In genomic region chr16:74609564-74609963, GRCm38 (mm10) we compare ENCODE assay signal across 29 mouse cellular contexts.
DNase-seq lines count a peak whose midpoint lies in the region; ATAC-seq lines count a peak whose summit lies in the region.
"Had no signal": no experiment of that assay in that cellular context is flagged by ENCODE, and none has a peak within 500 bp of the region (broad histone marks: within the 10 kb centered on the region; RNA-seq: fewer than 3 reads in every experiment).

No protein-coding gene starts in this region.

- H3K9ac ChIP-seq in kidney, embryonic 16.5 days (replicated peaks; ENCODE audit: low read length): no peak overlapping the region
- H3K9ac ChIP-seq in intestine, embryonic 16.5 days (ENCODE audit: low read depth, low read length): no peak overlapping the region
- H3K9ac ChIP-seq in liver, embryonic 12.5 days: no peak overlapping the region
- H3K9ac ChIP-seq: embryonic facial prominence, embryonic 12.5 days; embryonic facial prominence, embryonic 15.5 days; forebrain, postnatal 0 days; heart, embryonic 13.5 days; hindbrain, embryonic 14.5 days had no signal

- peak; percentile 11 for DNase-seq in kidney, adult 9 months
- DNase-seq in kidney, postnatal 36 days: no peak
- DNase-seq in kidney, adult 11 months: no peak
- DNase-seq in gastrocnemius, adult 8-10 months (ENCODE audit: low spot score in 2 of 2): no peak
- DNase-seq: adrenal gland, postnatal 10 days; adrenal gland, postnatal 36 days; B cell, adult 2 months; cerebellum, adult 11 months; cerebellum, adult 2 months; cerebellum, adult 9-11 months; cerebellum, postnatal 25 days; forebrain, postnatal 0 days; gastrocnemius, postnatal 10 days; gastrocnemius, postnatal 36 days; heart, adult 2 months; heart, postnatal 14 days; heart, postnatal 4 days had no signal

- no peaks in the 10 kb centered on the region for H3K9me3 ChIP-seq in kidney, embryonic 16.5 days (ENCODE audit: low read length)
- no peaks in the 10 kb centered on the region for H3K9me3 ChIP-seq in intestine, embryonic 16.5 days (ENCODE audit: control insufficient read depth, low read length)
- H3K9me3 ChIP-seq in liver, embryonic 12.5 days (replicated peaks): no peaks in the 10 kb centered on the region
- H3K9me3 ChIP-seq: embryonic facial prominence, embryonic 12.5 days; embryonic facial prominence, embryonic 15.5 days; heart, embryonic 10.5 days; heart, embryonic 13.5 days had no signal

- H3K27me3 ChIP-seq in kidney, embryonic 16.5 days (ENCODE audit: insufficient read depth, low read length): no peaks in the 10 kb centered on the region
- H3K27me3 ChIP-seq in intestine, embryonic 16.5 days (replicated peaks; ENCODE audit: control insufficient read depth, insufficient read depth, low read length): no peaks in the 10 kb centered on the region
- no peaks in the 10 kb centered on the region for H3K27me3 ChIP-seq in liver, embryonic 12.5 days (replicated peaks)
- H3K27me3 ChIP-seq: CH12.LX; embryonic facial prominence, embryonic 12.5 days; embryonic facial prominence, embryonic 15.5 days; heart, embryonic 13.5 days; Patski had no signal

- H3K36me3 ChIP-seq in kidney, embryonic 16.5 days (ENCODE audit: insufficient read depth, low read length): no peaks in the 10 kb centered on the region
- H3K36me3 ChIP-seq in intestine, embryonic 16.5 days (ENCODE audit: control insufficient read depth, insufficient read depth, low read length): no peaks in the 10 kb centered on the region
- H3K36me3 ChIP-seq in liver, embryonic 12.5 days: no peaks in the 10 kb centered on the region
- H3K36me3 ChIP-seq: embryonic facial prominence, embryonic 12.5 days; embryonic facial prominence, embryonic 15.5 days; G1E; heart, embryonic 10.5 days; heart, embryonic 13.5 days had no signal

- H3K4me2 ChIP-seq in kidney, embryonic 16.5 days (replicated peaks; ENCODE audit: low read depth, low read length): no peak overlapping the region
- H3K4me2 ChIP-seq in intestine, embryonic 16.5 days (ENCODE audit: low read depth, low read length): no peak overlapping the region
- H3K4me2 ChIP-seq in liver, embryonic 12.5 days: no peak overlapping the region
- H3K4me2 ChIP-seq: embryonic facial prominence, embryonic 12.5 days; embryonic facial prominence, embryonic 15.5 days; heart, embryonic 13.5 days; hindbrain, embryonic 14.5 days had no signal

- H3K4me3 ChIP-seq in kidney, embryonic 16.5 days (ENCODE audit: low read length): no peak overlapping the region
- no peak overlapping the region for H3K4me3 ChIP-seq in intestine, embryonic 16.5 days (ENCODE audit: low read length)
- no peak overlapping the region for H3K4me3 ChIP-seq in liver, embryonic 12.5 days
- H3K4me3 ChIP-seq: embryonic facial prominence, embryonic 12.5 days; embryonic facial prominence, embryonic 15.5 days; heart, adult 2 months; heart, embryonic 10.5 days; heart, embryonic 13.5 days had no signal

- no peak overlapping the region for H3K27ac ChIP-seq in kidney, embryonic 16.5 days (ENCODE audit: low read length)
- H3K27ac ChIP-seq in intestine, embryonic 16.5 days (ENCODE audit: low read length): no peak overlapping the region
- H3K27ac ChIP-seq in liver, embryonic 12.5 days: no peak overlapping the region
- H3K27ac ChIP-seq: embryonic facial prominence, embryonic 12.5 days; embryonic facial prominence, embryonic 15.5 days; heart, adult 2 months; heart, embryonic 10.5 days; heart, embryonic 13.5 days; hindbrain, embryonic 14.5 days had no signal

- 59% methylated on average over 4 of the region's 4 CpGs for WGBS in kidney, embryonic 16.5 days
- 55% methylated on average over 4 of the region's 4 CpGs for WGBS in intestine, embryonic 16.5 days
- WGBS in liver, embryonic 12.5 days (ENCODE audit: insufficient replicate concordance): 70% methylated on average over 4 of the region's 4 CpGs

- 0 out of 2 replicates have a peak, but pooled peaks cover 4% of the 10 kb centered on the region for H3K4me1 ChIP-seq in kidney, embryonic 16.5 days (ENCODE audit: insufficient read depth, low read length)
- no peaks in the 10 kb centered on the region for H3K4me1 ChIP-seq in intestine, embryonic 16.5 days (ENCODE audit: control insufficient read depth, insufficient read depth, low read length)
- H3K4me1 ChIP-seq in liver, embryonic 12.5 days: no peaks in the 10 kb centered on the region
- H3K4me1 ChIP-seq: embryonic facial prominence, embryonic 12.5 days; embryonic facial prominence, embryonic 15.5 days; heart, embryonic 10.5 days; heart, embryonic 13.5 days had no signal

- ATAC-seq in kidney, embryonic 16.5 days (ENCODE audit: low FRiP score, low TSS enrichment): peak; percentile 95
- ATAC-seq in intestine, embryonic 16.5 days: peak; percentile 68
- ATAC-seq in liver, embryonic 12.5 days: no peak
- ATAC-seq: forebrain, embryonic 14.5 days; forebrain, postnatal 0 days; Patski had no signal
